Mouse (Mus musculus) kidney, adult 18-20 months (tissue): ENCODE data around the gene Tmem265.
A peak's percentile ranks its signal among the peaks of the same experiment; 100 is the strongest.

Experiments
- DNase-seq: peaks from one replicate; pipeline ENCODE4 v3.0.0; 2021

Gene Tmem265

GRCm38 (mm10) chr7:127588901-127589300 lies 27.7 kb downstream of the Tmem265 start:
- DNase-seq: no peak

- no peak for DNase-seq
Measured at GRCm38 (mm10) chr7:127589637-127590036, 28.4 kb downstream of the Tmem265 start.

GRCm38 (mm10) chr7:127591108-127591507 lies 29.9 kb downstream of the Tmem265 start:
- no peak for DNase-seq

GRCm38 (mm10) chr7:127592575-127592974 lies 31.4 kb downstream of the Tmem265 start:
- no peak for DNase-seq

GRCm38 (mm10) chr7:127596747-127597146 lies 35.6 kb downstream of the Tmem265 start:
- DNase-seq: no peak

- DNase-seq: no peak
Measured at GRCm38 (mm10) chr7:127600612-127601011, 39.4 kb downstream of the Tmem265 start.

GRCm38 (mm10) chr7:127601735-127602134 lies 40.5 kb downstream of the Tmem265 start:
- no peak for DNase-seq

- no peak for DNase-seq
Measured at GRCm38 (mm10) chr7:127602903-127603302, 41.7 kb downstream of the Tmem265 start.

- DNase-seq: no peak
Measured at GRCm38 (mm10) chr7:127604256-127604655, 43.1 kb downstream of the Tmem265 start.

GRCm38 (mm10) chr7:127607150-127607549 lies 46.0 kb downstream of the Tmem265 start:
- no peak for DNase-seq

- DNase-seq: no peak
Measured at GRCm38 (mm10) chr7:127611011-127611410, 49.8 kb downstream of the Tmem265 start.

- DNase-seq: no peak
Measured at GRCm38 (mm10) chr7:127611561-127611960, 50.4 kb downstream of the Tmem265 start.

GRCm38 (mm10) chr7:127613501-127613900 lies 52.3 kb downstream of the Tmem265 start:
- peak; percentile 51 for DNase-seq

- no peak for DNase-seq
Measured at GRCm38 (mm10) chr7:127614091-127614490, 52.9 kb downstream of the Tmem265 start.

GRCm38 (mm10) chr7:127614511-127614890 lies 53.3 kb downstream of the Tmem265 start:
- DNase-seq: peak; percentile 78

- DNase-seq: peak; percentile 83
Measured at GRCm38 (mm10) chr7:127614891-127615843, 54.0 kb downstream of the Tmem265 start, which contains the start of gene Zfp629. TSS of gene Zfp629 (minus strand) at chr7:127615797.

GRCm38 (mm10) chr7:127616336-127616735 lies 55.1 kb downstream of the Tmem265 start:
- DNase-seq: no peak
